Mouse (Mus musculus) hindbrain, embryonic 14.5 days (tissue): ENCODE measurements at regions not wholly inside any gene's neighbourhood (a gene's known extent, or its start where the extent isn't known, plus 50 kb on each side); places are given as distances from the start of the nearest gene placed in this dataset.

ENCODE experiments used
- ATAC-seq: fragments of 200-750 bp; cut with Nextera tagmentation; 2 replicates; pipeline ENCODE4 v1.8.0; 2017; ENCODE audit warnings: moderate number of reproducible peaks, mild to moderate bottlenecking, moderate TSS enrichment, moderate library complexity; ENCODE audit not compliant: low FRiP score
- DNase-seq: peaks from one replicate; pipeline ENCODE4 v3.0.0-alpha.2; 2015; ENCODE audit warnings: low spot score
- H3K27ac ChIP-seq: fragments of 300-500 bp; sonication (generic); 2 replicates; pipeline ENCODE4 v1.5.1; 2014; ENCODE audit warnings: mild to moderate bottlenecking, moderate library complexity
- H3K27me3 ChIP-seq: fragments of 300-500 bp; sonication (generic); 2 replicates; pipeline ENCODE4 v1.6.1; 2014; ENCODE audit warnings: mild to moderate bottlenecking, low read length, mixed read lengths; ENCODE audit not compliant: control insufficient read depth, insufficient read depth
- H3K36me3 ChIP-seq: fragments of 300-500 bp; sonication (generic); replicated peaks from 2 replicates; pipeline ENCODE4 v1.6.1; 2014; ENCODE audit not compliant: control insufficient read depth, insufficient read depth
- H3K4me1 ChIP-seq: fragments of 300-500 bp; sonication (generic); replicated peaks from 2 replicates; pipeline ENCODE4 v1.6.1; 2014; ENCODE audit warnings: antibody characterized with exemption, low read length, mixed read lengths; ENCODE audit not compliant: control insufficient read depth, insufficient read depth
- H3K4me2 ChIP-seq: fragments of 300-500 bp; sonication (generic); replicated peaks from 2 replicates; pipeline ENCODE4 v1.6.1; 2014; ENCODE audit warnings: mild to moderate bottlenecking, moderate library complexity
- H3K4me3 ChIP-seq: fragments of 300-500 bp; sonication (generic); replicated peaks from 2 replicates; pipeline ENCODE4 v1.5.1; 2014; ENCODE audit warnings: mild to moderate bottlenecking, low read length
- H3K9ac ChIP-seq: fragments of 300-500 bp; sonication (generic); 2 replicates; pipeline ENCODE4 v1.6.1; 2014
- H3K9me3 ChIP-seq: fragments of 300-500 bp; sonication (generic); 2 replicates; pipeline ENCODE4 v1.6.1; 2016; ENCODE audit warnings: low read length; ENCODE audit not compliant: control insufficient read depth
- WGBS: fragments of 180-500 bp; shearing (Covaris S2); extraction: QIAGEN DNeasy Blood & Tissue Kit; methylation state at CpG from one replicate; pipeline ENCODE4 v1.1.7; 2014; 5-methylcytosine and 5-hydroxymethylcytosine counted together

DNA sequence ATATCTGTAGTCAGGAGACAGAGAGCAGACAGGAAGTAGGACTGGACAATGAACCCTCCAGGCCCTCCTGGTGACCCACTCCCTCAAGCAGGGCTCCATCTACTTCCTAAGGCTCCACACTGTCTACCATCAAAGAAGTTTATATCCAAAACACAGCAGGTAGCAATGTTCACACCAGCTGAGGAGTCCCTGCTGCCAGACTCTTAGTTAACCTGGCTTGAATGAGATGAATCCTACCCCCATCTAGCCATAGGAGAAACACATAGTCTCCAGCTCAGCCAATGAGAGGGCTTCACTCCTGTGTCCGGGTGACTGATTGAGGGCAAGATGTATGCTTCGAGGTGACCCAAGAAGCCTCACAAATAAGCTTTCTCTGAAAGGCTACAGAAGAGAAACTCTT is 629.4 kb downstream of the Insc start:
- Histone ChIP-seq H3K4me1 (no peaks in the 10 kb centered on the region), H3K9ac (no peak overlapping the region), H3K36me3 (no peaks in the 10 kb centered on the region), H3K27ac (no peak overlapping the region), H3K9me3 (no peaks in the 10 kb centered on the region), H3K27me3 (no peaks in the 10 kb centered on the region), H3K4me3 (no peak overlapping the region), H3K4me2 (no peak overlapping the region)
- WGBS = 61% methylated on average over 2 of the region's 2 CpGs
- ATAC-seq (no peak), DNase-seq (no peak)

DNA sequence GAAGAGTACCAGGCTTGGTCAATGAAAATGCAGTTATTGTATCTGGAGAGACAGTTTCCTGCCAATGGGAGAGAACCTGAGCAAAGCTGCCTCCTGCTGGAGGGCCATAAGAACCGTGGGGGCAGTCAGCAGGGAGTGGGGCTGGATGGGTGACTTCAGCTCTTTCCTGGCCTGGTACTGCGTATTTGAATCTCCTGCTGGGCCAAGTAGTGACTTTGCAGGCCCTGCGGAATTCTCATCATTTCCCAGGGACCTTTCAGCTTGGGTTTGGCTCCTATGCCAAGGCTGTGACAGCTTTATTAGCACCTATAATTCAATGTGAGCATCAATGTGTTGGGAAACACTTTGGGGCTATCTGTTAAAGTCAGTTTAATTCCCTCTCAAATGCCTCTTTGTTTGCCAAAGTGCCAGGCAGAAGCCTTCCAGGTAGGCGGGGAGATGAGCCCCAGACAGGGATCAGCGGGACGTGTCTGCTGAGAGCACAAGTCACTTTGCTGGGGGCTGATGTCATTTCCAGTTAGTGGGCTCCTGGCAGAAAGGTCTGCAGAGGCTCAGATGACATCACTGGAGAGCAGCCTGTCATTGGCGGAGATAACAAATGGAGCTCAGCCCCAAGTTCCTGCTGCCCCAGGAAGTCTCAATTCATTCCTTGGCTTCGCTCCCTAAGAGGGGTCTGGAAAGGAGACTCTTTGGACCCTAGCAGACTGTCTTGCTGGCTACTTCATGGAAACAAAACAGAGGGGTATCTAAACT is 630.5 kb downstream of the Insc start:
- Histone ChIP-seq H3K9me3 (no peaks in the 10 kb centered on the region), H3K36me3 (no peaks in the 10 kb centered on the region), H3K4me1 (no peaks in the 10 kb centered on the region), H3K4me2 (no peak overlapping the region), H3K27me3 (no peaks in the 10 kb centered on the region), H3K9ac (no peak overlapping the region), H3K27ac (no peak overlapping the region), H3K4me3 (no peak overlapping the region)
- 73% methylated on average over 8 of the region's 8 CpGs for WGBS
- ATAC-seq (no peak), DNase-seq (no peak)

DNA sequence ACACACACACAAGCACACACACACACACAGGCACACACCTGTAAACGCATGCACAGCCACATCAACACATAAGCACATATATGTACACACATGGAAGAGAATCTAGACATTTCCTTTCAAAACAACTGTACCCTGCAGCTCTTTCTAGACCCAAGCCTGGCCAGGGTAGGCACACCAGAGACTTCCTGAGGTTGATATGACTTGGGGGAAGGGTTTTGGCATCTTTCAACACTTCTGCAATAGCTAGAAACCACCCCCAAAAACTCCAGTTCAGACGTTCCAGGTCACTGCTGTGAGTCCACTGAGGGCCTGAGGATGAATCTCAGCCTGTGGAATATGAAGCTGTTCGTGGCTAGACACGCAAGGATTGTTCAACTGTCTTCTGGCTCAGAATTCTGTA is 632.6 kb downstream of the Insc start:
- no peak for DNase-seq
- H3K4me3 ChIP-seq = no peak overlapping the region
- no peak overlapping the region for H3K9ac ChIP-seq
- no peak for ATAC-seq
- H3K9me3 ChIP-seq = no peaks in the 10 kb centered on the region
- H3K36me3 ChIP-seq = no peaks in the 10 kb centered on the region
- H3K27me3 ChIP-seq = no peaks in the 10 kb centered on the region
- H3K27ac ChIP-seq = no peak overlapping the region
- 87% methylated on average over 4 of the region's 4 CpGs for WGBS
- H3K4me2 ChIP-seq = no peak overlapping the region
- H3K4me1 ChIP-seq = 0 out of 2 replicates have a peak, but pooled peaks cover 2% of the 10 kb centered on the region

DNA sequence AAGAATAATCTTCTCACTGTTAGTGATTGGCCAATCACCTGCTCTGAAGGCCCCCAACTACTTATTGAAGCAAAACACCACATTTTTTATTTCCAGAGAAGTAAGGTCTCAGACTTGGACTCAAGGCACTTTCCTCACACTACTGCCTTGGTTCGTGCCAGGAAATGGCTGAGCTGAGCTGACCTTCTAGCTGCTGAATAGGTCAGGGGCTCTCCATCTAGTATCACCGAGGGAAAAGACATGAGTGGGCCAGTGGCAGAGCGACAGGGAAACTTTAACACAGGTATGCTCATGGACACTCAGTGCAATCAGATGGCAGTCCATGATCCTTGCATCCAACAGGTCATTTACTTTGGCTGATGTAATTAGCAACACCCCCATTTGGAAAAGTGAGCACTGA is 635.3 kb downstream of the Insc start:
- DNase-seq (no peak), ATAC-seq (no peak)
- no peaks in the 10 kb centered on the region for H3K9me3 ChIP-seq
- no peaks in the 10 kb centered on the region for H3K36me3 ChIP-seq
- H3K4me1 ChIP-seq = peaks cover 10% of the 10 kb centered on the region
- H3K4me2 ChIP-seq = no peak overlapping the region
- no peaks in the 10 kb centered on the region for H3K27me3 ChIP-seq
- no peak overlapping the region for H3K27ac ChIP-seq
- no peak overlapping the region for H3K9ac ChIP-seq
- no peak overlapping the region for H3K4me3 ChIP-seq
- WGBS = 94% methylated on average over 3 of the region's 3 CpGs

DNA sequence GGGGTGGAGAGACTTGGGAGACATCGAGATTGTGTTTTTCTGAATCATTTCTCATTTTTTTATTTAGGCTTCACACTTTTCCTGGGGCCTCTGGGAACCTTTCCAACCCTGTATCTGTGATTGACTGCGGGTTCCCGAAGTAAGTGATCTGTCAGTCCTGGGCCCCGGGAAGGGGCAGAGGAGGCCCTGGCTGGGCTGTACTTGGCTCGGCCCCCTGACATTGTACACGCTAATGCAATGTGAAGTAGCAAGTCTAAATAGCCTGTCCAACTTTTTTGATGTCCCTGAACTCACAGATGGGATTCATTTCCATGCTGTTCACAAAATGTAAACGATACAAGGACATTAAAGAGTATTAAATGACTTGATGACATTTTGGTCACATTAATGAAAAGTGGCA is 636.1 kb downstream of the Insc start:
- Histone ChIP-seq H3K9me3 (no peaks in the 10 kb centered on the region), H3K36me3 (no peaks in the 10 kb centered on the region), H3K27me3 (no peaks in the 10 kb centered on the region), H3K4me3 (no peak overlapping the region), H3K27ac (no peak overlapping the region), H3K9ac (no peak overlapping the region), H3K4me1 (peaks cover 10% of the 10 kb centered on the region), H3K4me2 (no peak overlapping the region)
- DNase-seq = no peak
- no peak for ATAC-seq
- WGBS = 56% methylated on average over 7 of the region's 7 CpGs

DNA sequence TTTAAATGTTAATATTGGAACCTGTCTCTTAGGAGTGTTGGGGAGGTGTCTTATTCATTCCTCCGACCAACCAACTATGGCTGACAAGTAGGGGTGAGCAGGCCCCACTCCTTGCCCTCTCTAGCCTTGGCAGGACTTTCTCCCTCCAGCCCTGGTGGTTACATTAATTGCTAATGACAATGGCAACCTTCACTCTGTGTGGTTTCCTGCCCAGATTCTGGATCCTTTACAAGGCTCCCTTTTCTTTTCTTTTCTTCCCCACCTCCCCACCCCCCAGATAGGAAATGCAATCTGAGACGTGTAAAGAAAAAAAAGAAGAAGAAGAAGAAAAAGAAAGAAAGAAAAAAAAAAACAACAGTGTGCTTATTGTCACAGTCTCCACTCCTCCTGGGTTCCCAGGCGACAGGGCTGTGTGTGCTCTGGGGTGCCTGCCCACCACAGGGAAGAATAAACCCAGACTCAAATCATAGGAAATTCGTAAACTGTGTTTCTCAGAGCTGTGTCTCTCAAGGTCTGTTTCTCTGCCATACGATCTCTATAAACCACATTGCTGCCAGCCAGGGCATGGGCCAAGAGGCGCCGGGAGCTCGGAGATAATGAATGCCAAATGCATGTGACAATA is 637.6 kb downstream of the Insc start:
- Histone ChIP-seq H3K4me1 (peaks cover 10% of the 10 kb centered on the region), H3K27ac (no peak overlapping the region), H3K27me3 (no peaks in the 10 kb centered on the region), H3K4me2 (no peak overlapping the region), H3K36me3 (no peaks in the 10 kb centered on the region), H3K9ac (no peak overlapping the region), H3K4me3 (no peak overlapping the region), H3K9me3 (no peaks in the 10 kb centered on the region)
- no peak for DNase-seq
- ATAC-seq = no peak
- WGBS = 29% methylated on average over 8 of the region's 8 CpGs

DNA sequence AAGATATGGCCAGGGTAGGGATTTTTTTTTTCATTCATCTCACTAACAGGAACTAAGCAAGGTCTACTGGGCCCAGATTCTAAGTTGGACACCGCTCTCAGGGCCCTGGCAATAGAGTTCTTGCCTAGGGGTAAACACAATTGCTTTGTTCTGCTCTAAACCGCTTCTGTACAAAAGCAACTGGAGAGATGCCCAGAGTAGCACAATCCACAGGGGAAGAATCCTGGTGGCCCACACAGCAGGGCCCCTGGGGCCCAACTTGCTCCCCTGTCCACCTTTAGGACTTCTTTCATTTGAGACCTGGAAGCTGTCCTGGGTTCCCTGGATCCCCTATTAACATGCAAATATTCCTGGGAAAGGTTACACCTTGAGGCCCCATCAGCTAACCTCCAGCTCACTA is 639.4 kb downstream of the Insc start:
- Histone ChIP-seq H3K4me3 (no peak overlapping the region), H3K4me1 (peaks cover 10% of the 10 kb centered on the region), H3K27ac (no peak overlapping the region), H3K9me3 (no peaks in the 10 kb centered on the region), H3K4me2 (no peak overlapping the region), H3K9ac (no peak overlapping the region), H3K36me3 (no peaks in the 10 kb centered on the region), H3K27me3 (no peaks in the 10 kb centered on the region)
- DNase-seq (no peak), ATAC-seq (no peak)
- 25% methylated on average over 2 of the region's 2 CpGs for WGBS

DNA sequence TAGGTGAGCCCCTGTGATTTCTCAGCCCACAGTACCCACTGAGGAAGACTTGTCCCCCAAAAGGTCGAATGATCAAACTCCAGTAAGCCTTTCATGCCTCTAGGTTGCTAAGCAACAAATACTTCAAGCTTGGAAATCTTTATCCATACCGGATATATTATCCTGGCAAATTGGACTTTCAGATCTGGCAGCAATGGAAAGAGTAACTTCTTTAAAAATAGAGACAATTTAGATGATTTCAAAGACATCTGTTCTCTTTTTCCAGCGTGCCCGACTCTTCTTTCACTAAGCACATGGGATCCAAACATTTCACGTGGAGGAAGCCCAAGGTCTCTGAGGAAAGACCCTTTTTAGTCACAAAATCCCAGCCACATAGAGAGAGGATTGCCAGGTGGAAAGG is 645.4 kb downstream of the Insc start:
- Histone ChIP-seq H3K4me3 (no peak overlapping the region), H3K9ac (no peak overlapping the region), H3K27me3 (no peaks in the 10 kb centered on the region), H3K4me2 (no peak overlapping the region), H3K36me3 (no peaks in the 10 kb centered on the region), H3K9me3 (no peaks in the 10 kb centered on the region), H3K4me1 (no peaks in the 10 kb centered on the region), H3K27ac (no peak overlapping the region)
- ATAC-seq (no peak), DNase-seq (no peak)
- 64% methylated on average over 5 of the region's 5 CpGs for WGBS

DNA sequence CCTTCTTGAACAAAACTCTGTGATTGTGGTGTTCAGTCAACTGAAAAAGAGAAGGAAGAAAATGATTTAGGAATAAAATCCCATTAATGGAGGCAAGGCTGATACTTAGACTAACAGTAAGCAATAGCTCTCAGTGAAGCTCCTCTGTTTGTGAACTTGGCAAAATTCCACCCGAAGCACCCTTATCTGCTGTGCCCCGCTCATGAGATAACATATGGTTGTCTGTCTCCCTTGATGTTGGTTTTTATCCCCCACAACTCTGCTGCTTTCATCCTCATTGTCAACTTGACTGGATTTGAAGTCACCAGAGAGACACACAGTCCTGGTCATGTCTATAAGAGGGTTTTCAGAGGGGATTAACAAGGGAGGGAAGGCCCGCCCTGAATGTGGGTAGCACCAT is 646.1 kb downstream of the Sox6 start:
- no peak for DNase-seq
- 91% methylated on average over 3 of the region's 3 CpGs for WGBS
- Histone ChIP-seq H3K27ac (no peak overlapping the region), H3K36me3 (no peaks in the 10 kb centered on the region), H3K4me1 (no peaks in the 10 kb centered on the region), H3K4me3 (no peak overlapping the region), H3K4me2 (no peak overlapping the region), H3K9me3 (no peaks in the 10 kb centered on the region), H3K9ac (no peak overlapping the region), H3K27me3 (no peaks in the 10 kb centered on the region)
- no peak for ATAC-seq
